Mouse (Mus musculus): ENCODE measurements around the gene Ubap2l.

Ubap2l gene

GRCm38 (mm10) chr3:90052351-90053241 lies at the start of gene Ubap2l:
Ubap2l (minus strand) TSS chr3:90052628.
- peak; percentile 87 to 90 for DNase-seq (ENCODE audit: low spot score in 2 of 2)

- no peak for DNase-seq (ENCODE audit: low spot score in 2 of 2)
These were observed 49.2 kb upstream of the Ubap2l start for GRCm38 (mm10) chr3:90101673-90102072.

- DNase-seq (ENCODE audit: low spot score in 2 of 2), result no peak
These were observed 48.6 kb upstream of the Ubap2l start for GRCm38 (mm10) chr3:90101010-90101409.

GRCm38 (mm10) chr3:90097928-90098327 lies 45.5 kb upstream of the Ubap2l start:
- DNase-seq (ENCODE audit: low spot score in 2 of 2), result peak in 1 of 2 experiments; percentile 61

- DNase-seq (ENCODE audit: low spot score in 2 of 2), result no peak
These were observed 42.0 kb upstream of the Ubap2l start for GRCm38 (mm10) chr3:90094453-90094852.

- no peak for DNase-seq (ENCODE audit: low spot score in 2 of 2)
These were observed 38.5 kb upstream of the Ubap2l start for GRCm38 (mm10) chr3:90090892-90091291.

GRCm38 (mm10) chr3:90088617-90089016 lies 36.2 kb upstream of the Ubap2l start:
- DNase-seq (ENCODE audit: low spot score in 2 of 2), result no peak

- DNase-seq (ENCODE audit: low spot score in 2 of 2), result no peak
These were observed 33.6 kb upstream of the Ubap2l start for GRCm38 (mm10) chr3:90086068-90086467.

GRCm38 (mm10) chr3:90085281-90085680 lies 32.9 kb upstream of the Ubap2l start:
- no peak for DNase-seq (ENCODE audit: low spot score in 2 of 2)

GRCm38 (mm10) chr3:90084790-90085189 lies 32.4 kb upstream of the Ubap2l start:
- no peak for DNase-seq (ENCODE audit: low spot score in 2 of 2)

GRCm38 (mm10) chr3:90083698-90084324 lies 31.4 kb upstream of the Ubap2l start:
- DNase-seq (ENCODE audit: low spot score in 2 of 2), result peak; percentile 50 to 74

GRCm38 (mm10) chr3:90083034-90083433 lies 30.6 kb upstream of the Ubap2l start:
- DNase-seq (ENCODE audit: low spot score in 2 of 2), result peak in 1 of 2 experiments; percentile 50

- no peak for DNase-seq (ENCODE audit: low spot score in 2 of 2)
These were observed 29.2 kb upstream of the Ubap2l start for GRCm38 (mm10) chr3:90081365-90082240.

GRCm38 (mm10) chr3:90080498-90080863 lies 28.1 kb upstream of the Ubap2l start:
- no peak for DNase-seq (ENCODE audit: low spot score in 2 of 2)

- peak; percentile 50 to 52 for DNase-seq (ENCODE audit: low spot score in 2 of 2)
These were observed 27.5 kb upstream of the Ubap2l start for GRCm38 (mm10) chr3:90079763-90080497.

- DNase-seq (ENCODE audit: low spot score in 2 of 2), result peak; percentile 91
These were observed 26.8 kb upstream of the Ubap2l start for GRCm38 (mm10) chr3:90079133-90079762.

GRCm38 (mm10) chr3:90078224-90078623 lies 25.8 kb upstream of the Ubap2l start:
- no peak for DNase-seq (ENCODE audit: low spot score in 2 of 2)

GRCm38 (mm10) chr3:90076921-90077716 lies 24.7 kb upstream of the Ubap2l start:
- peak; percentile 81 to 87 for DNase-seq (ENCODE audit: low spot score in 2 of 2)

- DNase-seq (ENCODE audit: low spot score in 2 of 2), result no peak
These were observed 19.9 kb upstream of the Ubap2l start, which contains the start of gene Tpm3 for GRCm38 (mm10) chr3:90072294-90072693. Tpm3 (plus strand) TSS chr3:90072649.

- DNase-seq (ENCODE audit: low spot score in 2 of 2), result no peak
These were observed 17.3 kb upstream of the Ubap2l start for GRCm38 (mm10) chr3:90069688-90070087.

Measured in frontal cortex, postnatal 36 days (tissue).